Mouse (Mus musculus) bone marrow, adult 2 months (tissue): ENCODE measurements around the gene Fyn.

Source experiments
- CTCF ChIP-seq: fragments of 200-500 bp; IDR thresholded peaks from 2 replicates; pipeline ENCODE4 v1.5.1; 2011; ENCODE audit warnings: low read length, control low read depth; ENCODE audit not compliant: control insufficient read depth, insufficient read depth
- POLR2A ChIP-seq: fragments of 200-500 bp; IDR thresholded peaks from 2 replicates; pipeline ENCODE4 v1.6.1; 2011; ENCODE audit warnings: low read depth, mild to moderate bottlenecking, control low read depth, low read length, borderline replicate concordance; ENCODE audit not compliant: control insufficient read depth

DNA sequence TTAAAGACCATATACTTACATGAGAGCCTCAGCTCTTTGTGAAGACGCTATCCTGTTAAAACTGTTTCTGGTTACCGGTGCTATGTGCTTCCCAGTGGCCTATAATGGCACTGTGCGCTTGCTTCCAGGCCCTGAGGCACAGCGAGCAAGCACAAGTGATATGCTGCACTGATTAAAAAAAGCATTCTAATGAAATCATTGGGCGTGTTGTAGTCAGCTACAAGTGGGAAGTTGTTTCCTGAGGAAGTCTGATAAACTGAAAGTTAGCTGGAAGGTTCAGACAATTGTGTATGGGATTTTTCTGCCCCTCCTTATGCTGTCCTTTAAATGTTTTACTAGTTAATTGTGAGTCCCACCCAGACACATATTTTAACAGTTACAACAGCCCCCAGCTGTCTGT lies 49.0 kb downstream of the Fyn start:
- no peak for TF ChIP-seq CTCF
- no peak for TF ChIP-seq POLR2A
